Mouse (Mus musculus) leukemia stem cell, adult 10-12 weeks (primary cell): ENCODE measurements around the gene Ptgdr2. TPM values are rescaled to one million over a fixed set of nuclear protein-coding genes. Genes with fewer than 3 reads are reported as not detected.

Experiments used
- polyA plus RNA-seq: library from polyadenylated mRNA; stranded (reverse); fragments of >175 nt; gene quantifications from 2 replicates; pipeline ENCODE4 v1.2.3, GENCODE M21; 2012; ENCODE audit warnings: low replicate concordance

Gene Ptgdr2
- polyA plus RNA-seq, result 0.07 TPM in 1 of 2 replicates, not detected in the other

DNA sequence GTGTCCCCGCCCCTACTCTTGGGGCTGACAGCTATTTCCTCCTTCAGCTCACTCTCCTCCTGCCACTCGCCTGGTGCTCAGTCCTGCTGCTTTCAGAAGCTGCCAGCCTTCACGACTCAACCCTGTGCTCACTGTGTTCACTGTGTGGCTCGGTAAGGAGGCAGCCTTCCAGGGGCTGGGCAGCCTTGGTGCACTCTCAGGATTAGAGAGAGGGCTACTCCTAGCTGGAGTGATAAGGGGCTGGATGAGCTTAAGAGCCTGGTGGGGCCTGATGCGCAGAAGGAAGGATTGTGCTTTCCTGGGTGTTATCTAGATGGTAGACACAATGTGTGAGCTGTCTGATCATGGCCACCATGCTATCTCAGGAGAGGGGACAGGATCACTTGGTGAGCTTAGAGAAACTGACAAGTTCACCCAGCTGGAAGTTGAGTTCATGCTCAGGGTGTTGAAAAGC is at the start of gene Ptgdr2:
Gene Ptgdr2 (plus strand): TSS at position 51 of the 454 bp plus-strand sequence.

DNA sequence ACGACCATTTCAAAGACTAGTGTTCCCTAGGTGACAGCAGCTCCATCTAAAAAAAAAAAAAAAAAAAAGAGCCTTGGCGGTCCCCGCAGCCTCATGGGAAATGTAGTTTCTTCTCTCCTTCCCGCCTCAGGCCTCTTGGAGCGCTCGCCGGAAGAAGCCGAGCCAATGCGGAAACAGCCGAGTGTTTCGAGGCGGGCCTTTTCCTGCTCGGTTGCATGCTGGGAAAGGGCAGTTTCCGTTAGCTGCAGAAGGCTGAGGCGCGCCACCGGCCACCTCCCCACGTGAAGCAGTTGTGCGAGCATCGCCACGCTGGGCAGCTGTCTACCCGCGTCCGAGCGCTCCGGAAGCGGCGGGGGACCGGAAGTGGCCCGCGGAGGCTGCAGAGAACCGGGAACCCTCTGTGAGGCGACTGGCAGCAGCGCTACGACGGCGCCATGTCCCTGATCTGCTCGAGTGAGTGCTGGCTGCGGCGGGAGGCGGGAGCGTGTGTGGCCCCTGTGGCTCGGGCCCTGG is 41.9 kb upstream of the Ptgdr2 start, which contains the start of gene Prpf19:
Gene Prpf19 (plus strand): TSS at position 216 of the 513 bp plus-strand sequence.

DNA sequence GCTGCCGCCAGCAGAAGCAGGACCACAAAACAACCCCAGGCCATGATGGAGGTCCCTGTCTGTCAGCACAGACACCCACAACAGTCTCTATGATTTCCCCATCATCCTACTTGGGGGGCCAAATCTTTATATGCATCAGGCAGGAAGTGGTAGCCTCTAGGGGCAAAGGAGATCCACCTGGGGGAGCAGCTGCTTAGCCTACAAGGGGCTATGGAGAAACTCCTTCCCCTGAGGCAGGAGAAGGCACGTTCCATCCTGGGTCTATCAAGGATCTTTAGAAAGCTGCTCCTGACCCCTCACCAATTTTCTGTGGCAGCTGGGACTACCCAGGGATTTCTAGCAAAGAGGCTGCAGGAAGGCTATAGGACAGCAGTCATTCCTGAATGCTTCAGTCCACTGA is 16.4 kb upstream of the Ptgdr2 start, which contains the start of gene Zp1:
Gene Zp1 (minus strand): TSS at position 101 of the 400 bp plus-strand sequence.

DNA sequence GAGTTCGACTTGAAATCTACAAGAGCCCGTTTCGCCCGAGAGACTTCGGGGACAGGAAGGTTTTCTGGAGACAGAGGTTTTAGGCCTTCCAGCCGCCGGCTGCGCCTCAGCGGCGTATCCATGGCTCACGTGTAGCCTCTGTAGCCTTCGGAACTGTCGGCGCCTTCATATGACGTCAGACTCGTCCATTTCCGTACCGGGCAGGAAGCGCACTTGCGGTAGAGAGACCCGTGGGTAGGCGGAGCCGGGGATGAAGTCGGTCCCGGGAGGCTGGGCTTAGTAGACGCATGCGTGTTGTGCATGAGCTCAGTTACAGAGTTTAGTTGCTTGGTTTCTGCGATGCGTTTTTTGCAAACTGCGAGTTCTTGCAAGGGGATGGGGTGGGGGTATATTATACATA is 12.2 kb downstream of the Ptgdr2 start, which contains the start of gene Ccdc86:
Gene Ccdc86 (minus strand): TSS at position 155 of the 400 bp plus-strand sequence.

DNA sequence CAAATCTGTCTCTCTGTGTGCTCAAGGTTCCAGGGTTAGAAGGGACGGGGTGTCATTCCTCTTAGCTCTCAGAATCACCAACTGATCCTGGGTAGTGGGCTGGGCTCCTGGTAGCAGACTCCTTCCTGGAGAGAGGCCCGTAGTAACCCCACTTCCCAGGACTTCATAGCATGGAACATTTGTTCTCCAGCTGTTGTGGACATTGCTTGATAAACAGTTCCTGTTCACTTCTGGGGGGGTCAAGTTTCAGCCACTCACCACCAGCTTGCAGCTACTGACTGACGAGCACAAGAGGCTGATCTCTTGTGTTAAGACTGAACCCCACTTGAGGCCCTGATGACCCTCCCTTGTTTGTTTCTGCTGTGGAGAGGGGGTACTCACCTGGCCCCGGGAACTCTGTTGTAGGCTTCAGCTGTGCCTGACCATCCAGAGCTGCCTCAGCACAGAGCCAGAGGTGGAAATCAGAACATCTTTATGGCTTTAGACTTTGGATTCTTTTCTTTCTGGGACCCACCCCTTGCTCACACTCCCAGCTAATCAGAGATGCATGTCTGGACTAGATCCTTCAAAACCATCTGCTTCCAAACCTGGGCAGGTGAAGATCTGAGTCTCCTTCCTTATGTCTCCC is 37.4 kb downstream of the Ptgdr2 start, which contains the start of gene Ms4a10:
Gene Ms4a10 (minus strand): TSS at position 433 of the 628 bp plus-strand sequence.

Other genes starting within 250 kb of the Ptgdr2 start
- 48.0 and 70.3 TPM in 2 replicates for gene Vps37c, start 248.4 kb upstream of the Ptgdr2 start, polyA plus RNA-seq
- gene Cd5, start 198.2 kb upstream of the Ptgdr2 start, polyA plus RNA-seq, result 10.7 and 14.3 TPM in 2 replicates
- 2.9 and 8.2 TPM in 2 replicates for gene Cd6, start 107.1 kb upstream of the Ptgdr2 start, polyA plus RNA-seq
- gene Slc15a3, start 97.4 kb upstream of the Ptgdr2 start, polyA plus RNA-seq, result 19.9 and 26.4 TPM in 2 replicates
- 1.3 and 1.8 TPM in 2 replicates for gene Tmem132a, start 67.2 kb upstream of the Ptgdr2 start, polyA plus RNA-seq
- gene Tmem109, start 55.2 kb upstream of the Ptgdr2 start, polyA plus RNA-seq, result 33.2 and 56.1 TPM in 2 replicates
- 47.7 and 50.8 TPM in 2 replicates for gene Prpf19, start 41.9 kb upstream of the Ptgdr2 start, polyA plus RNA-seq
- not detected in 2 replicates for gene Zp1, start 16.5 kb upstream of the Ptgdr2 start, polyA plus RNA-seq
- gene Ccdc86, start 12.1 kb downstream of the Ptgdr2 start, polyA plus RNA-seq, result 37.0 and 57.1 TPM in 2 replicates
- not detected in 2 replicates for gene Ms4a10, start 37.5 kb downstream of the Ptgdr2 start, polyA plus RNA-seq
- 0.61 TPM in 1 of 2 replicates, not detected in the other for gene Ms4a15, start 56.1 kb downstream of the Ptgdr2 start, polyA plus RNA-seq
- gene Ms4a18, start 80.9 kb downstream of the Ptgdr2 start, polyA plus RNA-seq, result not detected in 2 replicates
- not detected in 2 replicates for gene Ms4a8a, start 143.9 kb downstream of the Ptgdr2 start, polyA plus RNA-seq
- gene 1700017D01Rik, start 193.7 kb downstream of the Ptgdr2 start, polyA plus RNA-seq, result not detected in 2 replicates
- gene 1700025F22Rik, start 228.2 kb downstream of the Ptgdr2 start, polyA plus RNA-seq, result not detected in 2 replicates